Mouse (Mus musculus): ENCODE results near the gene Chpf2.
"Not testable (repeated sequence)": the region's sequence is repeated elsewhere in the genome, so short reads cannot be mapped to it uniquely, and the experiment has no call there.

Chpf2 gene

GRCm38 (mm10) chr5:24586547-24587199 is at the start of gene Chpf2:
TSS of gene Chpf2 (plus strand) at chr5:24586741.
- peak; percentile 80 to 81 for DNase-seq (ENCODE audit: low spot score in 2 of 2)

DNA sequence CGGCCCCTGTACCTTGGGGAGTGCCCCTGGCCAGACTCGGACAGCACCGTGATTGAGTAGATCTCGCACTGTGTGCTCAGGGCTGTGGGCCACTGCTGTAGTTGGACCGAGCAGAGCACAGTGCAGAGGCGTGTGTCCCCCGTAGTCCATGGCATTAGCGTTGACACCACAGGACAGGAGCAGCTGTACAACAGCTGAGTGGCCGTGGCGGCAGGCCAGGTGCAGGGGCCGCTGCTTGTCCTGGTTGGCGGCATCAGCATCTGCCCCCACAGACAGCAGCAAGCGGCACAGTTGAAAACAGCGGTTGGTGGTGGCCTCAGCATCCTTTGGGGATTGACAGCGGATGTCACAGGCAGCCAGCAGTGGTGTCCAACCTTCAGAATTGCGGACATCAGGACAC is 48.9 kb upstream of the Chpf2 start:
- DNase-seq (ENCODE audit: low spot score in 2 of 2), result no peak

GRCm38 (mm10) chr5:24539571-24540296 is 46.8 kb upstream of the Chpf2 start:
- DNase-seq (ENCODE audit: low spot score in 2 of 2), result no peak

- peak; percentile 23 to 37 for DNase-seq (ENCODE audit: low spot score in 2 of 2)
Observed at GRCm38 (mm10) chr5:24540387-24541143, 46.0 kb upstream of the Chpf2 start, which contains the start of gene Asb10. TSS of gene Asb10 (minus strand) at chr5:24540978.

- DNase-seq (ENCODE audit: low spot score in 2 of 2), result no peak
Observed at GRCm38 (mm10) chr5:24541144-24541569, 45.4 kb upstream of the Chpf2 start.

DNA sequence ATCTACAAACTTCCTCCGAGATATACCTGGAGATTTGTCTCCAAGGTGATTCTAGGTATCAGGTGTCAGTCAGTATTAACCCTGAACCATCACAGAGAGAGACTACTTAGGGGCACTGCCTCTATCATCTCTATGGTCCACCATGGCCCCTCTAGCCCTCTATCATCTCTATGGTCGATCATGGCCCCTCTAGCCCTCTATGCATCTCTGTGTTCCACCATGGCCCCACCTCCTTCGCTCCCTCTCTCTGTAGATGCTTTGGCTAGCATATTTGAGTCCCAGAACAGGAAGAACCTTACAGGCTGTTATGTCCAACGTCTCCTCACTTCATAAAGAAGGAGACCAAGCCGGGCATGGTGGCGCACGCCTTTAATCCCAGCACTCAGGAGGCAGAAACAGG is 43.9 kb upstream of the Chpf2 start:
- no peak for DNase-seq (ENCODE audit: low spot score in 2 of 2)

GRCm38 (mm10) chr5:24550598-24551316 is 35.8 kb upstream of the Chpf2 start:
- peak; percentile 28 to 43 for DNase-seq (ENCODE audit: low spot score in 2 of 2)

DNA sequence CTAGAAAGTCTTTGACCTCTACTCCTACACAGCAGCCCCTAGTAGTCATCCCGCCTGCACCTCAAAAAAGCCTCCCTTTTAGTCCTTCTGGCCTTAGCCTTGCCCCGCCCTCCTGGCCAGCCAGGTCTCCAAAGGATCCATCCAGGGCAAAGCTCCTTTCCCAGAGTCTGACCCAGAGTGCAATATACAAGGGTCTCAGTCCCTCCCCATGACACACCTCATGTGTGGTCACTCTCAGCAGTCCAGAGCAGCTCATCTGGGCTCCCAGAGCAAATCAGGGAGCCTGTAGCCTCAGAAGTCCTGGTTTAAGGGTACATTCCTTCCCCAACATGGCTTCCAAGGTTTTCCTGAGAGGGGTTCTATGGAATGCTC is 35.2 kb upstream of the Chpf2 start:
- no peak for DNase-seq (ENCODE audit: low spot score in 2 of 2)

DNA sequence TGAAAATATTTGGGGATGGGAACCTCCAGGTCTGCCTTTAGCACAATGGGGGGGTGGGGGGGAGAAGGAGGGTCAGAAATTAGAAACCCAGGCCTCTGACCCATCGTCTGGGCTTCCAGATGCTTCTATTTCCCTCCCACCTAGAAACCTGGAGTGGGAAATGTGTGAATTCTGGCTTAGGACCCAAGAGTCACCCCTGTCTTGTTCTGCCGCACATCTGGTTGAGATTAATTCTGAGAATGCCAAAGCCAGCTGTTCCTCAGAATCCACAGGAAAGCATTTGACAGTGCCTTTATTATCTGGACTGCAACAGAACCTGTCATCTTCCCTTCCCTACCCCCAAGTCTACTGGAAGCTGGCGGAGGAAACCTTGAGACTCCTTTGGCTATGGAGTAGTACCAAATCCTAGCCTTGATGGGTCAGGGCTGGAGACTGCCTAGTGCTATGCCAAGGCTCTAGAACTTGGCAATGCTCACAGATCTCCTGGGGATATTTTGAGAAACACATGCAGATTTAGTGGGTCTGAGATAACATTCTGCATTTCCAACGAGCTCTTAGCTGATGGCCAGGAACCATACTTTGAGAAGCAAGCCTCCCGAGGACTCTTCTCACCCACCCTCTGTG is 32.8 kb upstream of the Chpf2 start:
- DNase-seq (ENCODE audit: low spot score in 2 of 2), result no peak

DNA sequence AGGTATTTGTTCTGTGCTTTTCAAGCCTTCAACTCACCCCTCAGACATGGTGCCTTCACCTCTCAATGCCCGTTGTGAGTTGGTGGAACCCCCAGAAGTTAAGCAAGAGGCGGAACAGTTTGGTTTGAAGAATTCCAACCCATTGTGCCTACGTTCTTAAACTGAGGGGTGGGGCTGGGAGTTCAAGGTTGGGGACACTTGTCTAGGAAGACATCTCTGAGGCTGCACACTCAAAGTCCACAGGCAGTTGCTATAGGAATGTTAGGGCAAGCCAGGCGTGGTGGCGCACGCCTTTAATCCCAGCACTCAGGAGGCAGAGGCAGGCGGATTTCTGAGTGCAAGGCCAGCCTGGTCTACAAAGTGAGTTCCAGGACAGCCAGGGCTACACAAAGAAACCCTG is 31.2 kb upstream of the Chpf2 start:
- not testable (repeated sequence) for DNase-seq (ENCODE audit: low spot score in 2 of 2)

DNA sequence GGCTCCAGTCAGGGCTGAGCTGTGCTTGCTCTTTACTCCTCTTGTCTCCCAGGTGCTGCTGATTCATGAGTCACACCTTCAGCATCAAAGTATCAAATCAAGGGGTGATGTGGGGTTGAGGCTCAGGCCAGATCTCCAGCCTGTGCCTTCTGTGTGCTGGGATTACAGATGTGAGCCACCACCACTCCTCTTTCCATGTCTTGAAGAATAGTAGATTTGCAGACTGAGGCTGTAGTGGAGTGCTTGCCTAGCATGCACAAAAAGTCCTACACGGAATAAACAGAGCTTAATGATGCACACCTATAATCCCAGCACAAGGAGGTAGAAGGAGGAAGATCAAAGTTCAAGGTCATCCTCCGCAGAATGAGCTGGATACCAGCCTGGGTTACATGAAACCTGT is 29.8 kb upstream of the Chpf2 start, which contains the start of gene 4931409K22Rik:
Gene 4931409K22Rik (minus strand): TSS at position 101 of the 400 bp plus-strand sequence.
- no peak for DNase-seq (ENCODE audit: low spot score in 2 of 2)

GRCm38 (mm10) chr5:24575948-24576347 is 10.6 kb upstream of the Chpf2 start:
- no peak for DNase-seq (ENCODE audit: low spot score in 2 of 2)

GRCm38 (mm10) chr5:24576801-24577182 is 9.7 kb upstream of the Chpf2 start:
- no peak for DNase-seq (ENCODE audit: low spot score in 2 of 2)

GRCm38 (mm10) chr5:24577183-24577929 is 9.2 kb upstream of the Chpf2 start, which contains the start of gene Abcf2:
TSS of gene Abcf2 (minus strand) at chr5:24577467.
- peak; percentile 100 for DNase-seq (ENCODE audit: low spot score in 2 of 2)

GRCm38 (mm10) chr5:24578109-24578963 is 8.2 kb upstream of the Chpf2 start:
- no peak for DNase-seq (ENCODE audit: low spot score in 2 of 2)

- DNase-seq (ENCODE audit: low spot score in 2 of 2), result no peak
Observed at GRCm38 (mm10) chr5:24586106-24586505, 435 bp upstream of the Chpf2 start.

- no peak for DNase-seq (ENCODE audit: low spot score in 2 of 2)
Observed at GRCm38 (mm10) chr5:24587200-24587577, 648 bp downstream of the Chpf2 start.

DNA sequence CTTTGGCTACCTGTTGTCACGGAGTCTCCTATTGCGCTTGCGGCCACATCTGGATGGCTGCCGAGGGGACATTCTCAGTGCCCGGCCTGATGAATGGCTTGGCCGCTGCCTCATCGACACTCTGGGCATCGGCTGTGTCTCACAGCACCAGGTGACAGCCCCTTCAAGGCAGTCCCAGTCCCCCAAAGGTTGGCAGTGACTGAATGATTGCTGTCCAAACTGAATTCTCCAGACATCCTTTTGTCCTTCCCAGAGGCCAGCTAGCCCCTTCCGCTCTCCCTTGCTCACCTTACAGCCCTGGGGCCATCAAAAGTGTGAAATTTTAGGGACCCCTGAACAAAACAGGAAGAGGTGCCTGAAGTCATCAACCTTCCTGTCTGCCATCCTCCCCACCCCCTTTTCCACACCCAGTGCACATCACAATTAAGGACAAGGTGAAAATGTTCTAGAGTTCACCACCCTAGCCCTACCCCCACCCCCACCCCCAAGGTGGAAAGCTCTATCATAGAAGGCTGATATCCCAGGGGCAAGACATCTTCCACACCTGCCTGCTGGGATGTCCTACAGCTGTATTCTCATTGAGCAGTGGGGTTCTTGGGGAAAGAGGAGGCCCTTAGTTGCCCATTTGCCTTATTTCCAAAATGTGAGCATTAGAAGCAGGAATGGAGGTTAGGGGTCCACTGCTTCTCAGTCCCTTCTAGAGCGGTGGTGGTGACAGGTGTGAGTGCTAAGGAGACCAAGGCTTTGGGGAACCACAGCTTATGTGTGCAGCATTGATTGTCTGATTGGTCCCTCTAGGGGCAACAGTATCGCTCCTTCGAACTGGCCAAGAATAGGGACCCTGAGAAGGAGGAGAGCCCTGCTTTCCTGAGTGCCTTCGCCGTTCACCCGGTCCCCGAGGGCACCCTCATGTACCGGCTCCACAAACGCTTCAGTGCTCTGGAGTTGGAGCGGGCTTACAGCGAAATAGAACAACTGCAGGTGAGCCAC is 3.3 kb downstream of the Chpf2 start:
- DNase-seq (ENCODE audit: low spot score in 2 of 2), result no peak
